Mouse (Mus musculus) intestine, embryonic 14.5 days (tissue): Measurements from ENCODE around the gene Tgfbi. TPM values are rescaled to one million over a fixed set of nuclear protein-coding genes. Genes with fewer than 3 reads are reported as not detected.
A peak's percentile ranks its signal among the peaks of the same experiment; 100 is the strongest.

Experiments
- ATAC-seq: fragments of 200-750 bp; cut with Nextera tagmentation; replicated peaks from 2 replicates; pipeline ENCODE4 v1.8.0; 2017; ENCODE audit warnings: low read depth, moderate number of reproducible peaks, moderate TSS enrichment, moderate library complexity; ENCODE audit not compliant: low FRiP score, low TSS enrichment
- DNase-seq: peaks from one replicate; pipeline ENCODE4 v3.0.0-alpha.2; 2018; ENCODE audit warnings: low spot score
- H3K27ac ChIP-seq: fragments of 300-500 bp; sonication (generic); 2 replicates; pipeline ENCODE4 v1.5.1; 2014; ENCODE audit warnings: low read depth, mild to moderate bottlenecking, control low read depth
- H3K27me3 ChIP-seq: fragments of 300-500 bp; sonication (generic); replicated peaks from 2 replicates; pipeline ENCODE4 v1.6.1; 2014; ENCODE audit warnings: low read length, control low read depth; ENCODE audit not compliant: control insufficient read depth, insufficient read depth
- H3K36me3 ChIP-seq: fragments of 300-500 bp; sonication (generic); 2 replicates; pipeline ENCODE4 v1.6.1; 2014; ENCODE audit warnings: low read length, control low read depth; ENCODE audit not compliant: control insufficient read depth, insufficient read depth
- H3K4me1 ChIP-seq: fragments of 300-500 bp; sonication (generic); replicated peaks from 2 replicates; pipeline ENCODE4 v1.6.1; 2014; ENCODE audit warnings: low read length, control low read depth, mixed read lengths; ENCODE audit not compliant: control insufficient read depth, insufficient read depth
- H3K4me2 ChIP-seq: fragments of 300-500 bp; sonication (generic); 2 replicates; pipeline ENCODE4 v1.6.1; 2014; ENCODE audit warnings: low read length
- H3K4me3 ChIP-seq: fragments of 300-500 bp; sonication (generic); 2 replicates; pipeline ENCODE4 v1.5.1; 2014; ENCODE audit warnings: low read depth, low read length, control low read depth, mixed read lengths
- H3K9ac ChIP-seq: fragments of 300-500 bp; sonication (generic); 2 replicates; pipeline ENCODE4 v1.6.1; 2014; ENCODE audit warnings: mild to moderate bottlenecking, low read length
- H3K9me3 ChIP-seq: fragments of 300-500 bp; sonication (generic); 2 replicates; pipeline ENCODE4 v1.6.1; 2016; ENCODE audit warnings: low read length, control low read depth; ENCODE audit not compliant: control insufficient read depth
- WGBS: fragments of 180-500 bp; shearing (Covaris S2); extraction: QIAGEN DNeasy Blood & Tissue Kit; methylation state at CpG from one replicate; pipeline ENCODE4 v1.1.7; 2014; 5-methylcytosine and 5-hydroxymethylcytosine counted together
- polyA plus RNA-seq: library from polyadenylated mRNA; unstranded; fragments of >200 nt; fragmentation: Nextera tagmentation; extraction: Ambion mirVana; gene quantifications from 2 replicates; pipeline ENCODE4 v1.2.1, GENCODE M21; 2014

Tgfbi gene
- polyA plus RNA-seq, 1 experiment from 2014 or later = 123 TPM

DNA sequence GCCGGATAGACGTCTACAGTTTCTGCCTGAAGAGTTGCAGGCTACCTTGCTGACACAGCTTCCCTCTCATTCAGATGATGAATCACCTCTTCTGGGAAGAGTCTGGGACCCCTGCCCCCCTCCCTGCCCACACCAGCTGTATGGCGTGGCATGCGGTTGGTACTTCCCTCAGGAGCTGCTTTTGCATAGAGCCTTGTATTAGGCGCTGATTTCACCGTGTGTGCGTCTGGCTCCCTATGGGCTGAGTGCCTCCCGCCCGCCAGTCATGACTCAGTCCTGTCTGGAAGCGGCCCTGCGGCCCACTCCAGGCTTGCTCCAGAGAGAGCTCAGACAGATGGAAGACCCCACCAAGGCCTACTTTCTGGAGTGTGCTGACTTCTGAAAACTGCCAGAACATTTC lies 8.1 kb upstream of the Tgfbi start:
- H3K9ac ChIP-seq = no peak overlapping the region
- WGBS = 22% methylated on average over 11 of the region's 11 CpGs
- DNase-seq = no peak
- H3K4me3 ChIP-seq = no peak overlapping the region
- H3K4me2 ChIP-seq = no peak overlapping the region
- H3K4me1 ChIP-seq = peaks cover 57% of the 10 kb centered on the region
- H3K9me3 ChIP-seq = no peaks in the 10 kb centered on the region
- H3K36me3 ChIP-seq = no peaks in the 10 kb centered on the region
- peak; percentile 76 for ATAC-seq
- peak overlapping the region; percentile 79 for H3K27ac ChIP-seq
- H3K27me3 ChIP-seq = no peaks in the 10 kb centered on the region

DNA sequence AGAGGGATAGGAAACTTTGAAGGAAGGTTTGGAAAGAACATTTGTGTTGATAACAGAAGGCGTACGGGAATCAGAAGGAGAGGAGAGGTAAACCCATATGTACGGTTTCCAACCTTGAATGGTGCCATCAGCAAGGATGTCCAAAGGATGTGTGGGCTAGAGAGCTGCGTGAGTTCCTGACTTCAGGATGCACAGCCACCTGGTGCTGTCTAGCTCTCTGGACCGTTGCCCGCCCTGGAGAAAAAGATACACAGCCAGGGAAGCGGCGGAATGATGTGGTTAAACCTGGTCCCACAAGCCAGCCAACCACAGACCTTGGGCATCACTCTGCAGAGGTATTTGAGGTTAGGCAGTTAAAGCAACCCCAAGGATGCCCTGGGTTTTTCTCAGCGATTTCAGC lies 3.8 kb upstream of the Tgfbi start:
- Histone ChIP-seq H3K9me3 (no peaks in the 10 kb centered on the region), H3K36me3 (no peaks in the 10 kb centered on the region), H3K27me3 (no peaks in the 10 kb centered on the region; the same call in 1 of the 2 replicates), H3K4me3 (no peak overlapping the region), H3K9ac (no peak overlapping the region), H3K27ac (no peak overlapping the region), H3K4me2 (no peak overlapping the region), H3K4me1 (peaks cover 59% of the 10 kb centered on the region)
- ATAC-seq (no peak), DNase-seq (no peak)
- 91% methylated on average over 9 of the region's 9 CpGs for WGBS

DNA sequence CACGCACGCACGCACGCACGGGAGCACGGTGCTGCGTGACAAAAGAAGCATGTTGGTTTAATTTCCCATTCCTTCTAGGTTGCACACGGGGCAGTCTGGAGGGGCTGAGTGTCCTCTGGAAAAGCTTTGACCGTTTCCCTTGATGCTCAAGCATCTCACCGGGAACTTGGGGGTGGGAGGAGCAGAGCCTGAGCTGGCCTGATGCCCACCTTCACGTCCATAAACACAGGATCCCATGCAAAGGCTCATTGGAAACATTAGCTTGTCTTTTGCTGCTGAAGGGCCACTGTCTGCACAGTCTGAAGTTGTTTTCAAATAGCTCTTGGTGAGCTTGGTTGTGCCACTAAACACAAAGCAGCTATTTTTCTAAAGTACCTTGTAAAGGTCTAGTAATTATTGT lies 2.6 kb upstream of the Tgfbi start:
- DNase-seq (no peak), ATAC-seq (no peak)
- H3K4me2 ChIP-seq = no peak overlapping the region
- H3K4me1 ChIP-seq = peaks cover 57% of the 10 kb centered on the region
- no peaks in the 10 kb centered on the region for H3K9me3 ChIP-seq
- H3K4me3 ChIP-seq = no peak overlapping the region
- peak overlapping the region; percentile 87 for H3K27ac ChIP-seq
- H3K9ac ChIP-seq = no peak overlapping the region
- no peaks in the 10 kb centered on the region for H3K36me3 ChIP-seq
- 57% methylated on average over 11 of the region's 11 CpGs for WGBS
- H3K27me3 ChIP-seq = no peaks in the 10 kb centered on the region; the same call in 1 of the 2 replicates

DNA sequence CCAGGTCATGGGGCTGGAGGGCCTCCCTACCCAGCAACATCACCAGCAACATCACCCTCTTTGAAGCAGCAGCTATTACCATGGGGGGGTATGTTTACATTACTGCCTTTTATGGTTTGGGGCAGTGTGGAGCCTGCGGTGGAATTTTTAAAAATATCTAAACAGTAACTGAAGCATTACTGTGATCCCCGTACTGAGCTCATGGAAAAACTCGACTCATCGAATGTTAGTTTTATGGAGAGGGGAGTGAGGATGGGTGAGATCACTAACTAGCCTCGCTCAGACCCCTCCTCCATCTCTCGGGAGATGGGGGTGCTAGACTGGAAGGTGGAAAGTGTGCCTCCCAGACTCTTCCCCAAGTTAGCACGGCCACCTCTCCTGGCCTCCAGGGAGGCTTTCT lies 2.1 kb upstream of the Tgfbi start:
- H3K9me3 ChIP-seq = no peaks in the 10 kb centered on the region
- H3K27me3 ChIP-seq = no peaks in the 10 kb centered on the region; the same call in 1 of the 2 replicates
- H3K36me3 ChIP-seq = no peaks in the 10 kb centered on the region
- no peak for DNase-seq
- no peak overlapping the region for H3K4me3 ChIP-seq
- H3K9ac ChIP-seq = no peak overlapping the region
- peak overlapping the region; percentile 14; the same call in 1 of the 2 replicates for H3K4me2 ChIP-seq
- H3K4me1 ChIP-seq = peaks cover 57% of the 10 kb centered on the region
- no peak for ATAC-seq
- H3K27ac ChIP-seq = peak overlapping the region; percentile 87
- 11% methylated on average over 7 of the region's 7 CpGs for WGBS

DNA sequence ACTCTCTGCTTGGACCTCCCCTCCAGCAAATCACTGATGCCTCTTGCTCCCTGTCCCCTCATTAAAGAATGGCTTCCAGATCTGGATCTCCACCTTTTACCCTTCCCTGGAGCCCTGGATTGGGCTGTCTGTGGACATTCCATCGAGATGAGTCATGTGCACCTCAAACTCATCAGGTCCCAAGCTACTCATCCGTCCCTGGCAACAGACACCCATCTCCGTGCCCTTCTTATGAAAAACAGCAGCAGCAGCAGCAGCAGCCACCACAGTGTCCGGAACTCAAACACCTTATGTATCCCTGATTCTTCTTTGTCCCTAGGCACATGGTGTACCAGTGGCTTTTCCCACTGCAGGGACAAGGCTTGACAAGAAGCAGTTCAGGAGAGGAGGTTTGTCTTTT lies 1.5 kb upstream of the Tgfbi start:
- DNase-seq (no peak), ATAC-seq (no peak)
- peak overlapping the region; percentile 87 for H3K27ac ChIP-seq
- H3K9ac ChIP-seq = no peak overlapping the region
- H3K4me2 ChIP-seq = 0 out of 2 replicates have a peak overlapping the region, but pooled peaks have one; percentile 14
- H3K4me1 ChIP-seq = peaks cover 62% of the 10 kb centered on the region
- H3K36me3 ChIP-seq = no peaks in the 10 kb centered on the region
- 54% methylated on average over 4 of the region's 4 CpGs for WGBS
- H3K27me3 ChIP-seq = no peaks in the 10 kb centered on the region; the same call in 1 of the 2 replicates
- H3K9me3 ChIP-seq = no peaks in the 10 kb centered on the region
- H3K4me3 ChIP-seq = no peak overlapping the region

DNA sequence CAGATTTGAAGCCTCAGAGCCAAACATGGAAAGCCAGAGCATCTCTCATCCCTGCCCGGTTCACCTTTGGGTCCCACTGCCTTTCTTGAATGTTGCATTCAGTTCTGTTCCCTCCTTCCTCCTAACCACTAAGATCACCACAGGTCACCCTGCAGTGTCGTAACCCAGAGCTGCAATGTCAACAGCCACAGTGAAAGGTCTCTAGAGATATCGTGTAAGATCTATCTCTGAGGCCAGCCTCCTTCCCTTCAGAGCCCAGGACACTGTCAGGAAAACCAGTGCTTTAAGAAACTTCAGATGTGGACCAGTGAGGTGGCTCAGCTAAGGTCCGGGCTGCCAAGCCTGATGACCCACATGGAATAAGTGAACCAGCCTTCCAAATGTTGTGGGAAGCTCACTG lies 1.8 kb downstream of the Tgfbi start:
- peak overlapping the region; percentile 72; the same call in 1 of the 2 replicates for H3K9ac ChIP-seq
- ATAC-seq (no peak), DNase-seq (no peak)
- H3K27ac ChIP-seq = no peak overlapping the region
- peaks cover 86% of the 10 kb centered on the region for H3K4me1 ChIP-seq
- H3K9me3 ChIP-seq = no peaks in the 10 kb centered on the region
- 49% methylated on average over 4 of the region's 4 CpGs for WGBS
- H3K36me3 ChIP-seq = 0 out of 2 replicates have a peak, but pooled peaks cover 18% of the 10 kb centered on the region
- H3K4me2 ChIP-seq = peak overlapping the region; percentile 92
- no peaks in the 10 kb centered on the region; the same call in 1 of the 2 replicates for H3K27me3 ChIP-seq
- H3K4me3 ChIP-seq = peak overlapping the region; percentile 58

DNA sequence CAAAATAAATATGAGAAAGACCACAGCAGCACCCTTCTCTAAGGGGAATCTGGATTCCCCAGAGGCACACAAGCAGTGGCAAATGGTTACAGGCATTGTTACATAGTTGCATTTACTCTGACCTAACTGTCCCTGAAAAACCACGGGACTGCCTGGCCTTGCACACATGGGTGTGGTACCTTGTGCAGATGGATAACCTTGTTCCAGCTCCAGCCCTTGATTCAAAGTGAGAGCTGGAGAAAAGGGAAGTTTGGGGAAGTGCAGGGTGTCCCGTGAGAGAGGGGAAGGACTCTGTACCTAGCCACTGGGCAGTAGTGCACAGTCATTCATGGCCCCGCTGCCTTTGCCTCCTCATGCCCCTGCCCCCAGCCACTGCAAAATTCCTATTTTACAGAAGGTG lies 2.4 kb downstream of the Tgfbi start:
- H3K27me3 ChIP-seq = no peaks in the 10 kb centered on the region; the same call in 1 of the 2 replicates
- 0 out of 2 replicates have a peak, but pooled peaks cover 18% of the 10 kb centered on the region for H3K36me3 ChIP-seq
- peak overlapping the region; percentile 92 for H3K4me2 ChIP-seq
- peak overlapping the region; percentile 19 for H3K27ac ChIP-seq
- peaks cover 87% of the 10 kb centered on the region for H3K4me1 ChIP-seq
- ATAC-seq (no peak), DNase-seq (no peak)
- H3K9ac ChIP-seq = no peak overlapping the region
- no peaks in the 10 kb centered on the region for H3K9me3 ChIP-seq
- WGBS = 42% methylated on average over 3 of the region's 3 CpGs
- peak overlapping the region; percentile 58 for H3K4me3 ChIP-seq

DNA sequence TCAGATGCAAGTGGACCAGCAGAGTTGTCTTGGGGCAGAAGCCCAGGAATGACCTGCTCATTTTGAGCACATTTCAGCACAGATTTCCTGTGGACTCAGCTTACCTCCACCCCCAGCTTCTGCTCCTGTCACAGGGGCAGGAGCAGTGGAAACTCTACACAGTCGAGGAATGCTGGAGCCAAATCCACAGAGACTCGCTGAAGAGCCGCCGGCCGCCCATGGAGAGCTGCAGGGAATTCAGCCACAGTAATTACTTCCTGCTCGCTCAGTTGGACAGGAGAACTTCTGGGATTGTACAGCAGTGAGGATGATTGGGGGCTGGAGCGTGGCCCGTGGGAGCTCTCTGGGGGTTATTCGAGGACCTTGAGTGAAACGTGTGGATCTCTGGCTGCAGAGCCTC lies 3.0 kb downstream of the Tgfbi start:
- peak overlapping the region; percentile 92 for H3K4me2 ChIP-seq
- DNase-seq (no peak), ATAC-seq (no peak)
- peak overlapping the region; percentile 19 for H3K27ac ChIP-seq
- H3K27me3 ChIP-seq = no peaks in the 10 kb centered on the region; the same call in 1 of the 2 replicates
- peak overlapping the region; percentile 58; the same call in 1 of the 2 replicates for H3K4me3 ChIP-seq
- peak overlapping the region; percentile 11; the same call in 1 of the 2 replicates for H3K9ac ChIP-seq
- peaks cover 85% of the 10 kb centered on the region for H3K4me1 ChIP-seq
- no peaks in the 10 kb centered on the region for H3K9me3 ChIP-seq
- 16% methylated on average over 10 of the region's 10 CpGs for WGBS
- peaks cover 18% of the 10 kb centered on the region; the same call in 1 of the 2 replicates for H3K36me3 ChIP-seq

DNA sequence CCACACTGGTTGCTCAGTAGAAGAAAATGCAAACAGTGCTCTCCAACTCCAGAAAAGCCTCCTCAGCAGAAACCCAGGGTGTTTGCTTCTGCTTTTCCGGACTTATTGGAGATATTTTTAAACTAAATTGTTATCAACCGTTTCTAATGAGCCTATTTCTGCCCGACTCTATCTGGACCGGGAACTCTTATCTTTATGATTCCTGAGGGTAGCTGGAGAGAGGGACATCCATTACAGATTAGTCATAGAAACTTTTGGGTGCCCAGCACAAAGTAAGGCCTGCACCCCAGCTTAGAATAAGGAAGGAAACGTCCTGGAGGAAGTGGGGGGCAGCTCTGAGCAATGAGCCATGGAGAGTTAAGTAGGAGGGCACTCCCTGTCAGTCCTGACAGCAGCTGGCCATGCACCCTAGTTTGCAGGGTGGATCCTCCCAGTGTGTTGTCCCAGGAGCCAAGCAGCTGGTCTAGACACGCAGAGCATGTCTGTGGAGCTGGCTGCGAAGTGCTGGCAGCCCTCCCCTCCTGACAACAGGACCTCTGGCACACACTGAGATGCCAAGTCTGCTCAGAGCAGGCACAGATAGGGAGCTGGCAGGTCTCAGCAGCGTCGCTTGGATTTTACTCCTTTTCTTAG lies 4.2 kb downstream of the Tgfbi start:
- 0 out of 2 replicates have a peak overlapping the region, but pooled peaks have one; percentile 1 for H3K27ac ChIP-seq
- no peak for ATAC-seq

More for the DNA sequence above, 4.2 kb downstream of the Tgfbi start:
- WGBS = 46% methylated on average over 9 of the region's 9 CpGs
- DNase-seq = no peak
- no peaks in the 10 kb centered on the region; the same call in 1 of the 2 replicates for H3K27me3 ChIP-seq
- H3K9ac ChIP-seq = no peak overlapping the region
- peak overlapping the region; percentile 92 for H3K4me2 ChIP-seq
- no peaks in the 10 kb centered on the region for H3K9me3 ChIP-seq
- peaks cover 74% of the 10 kb centered on the region for H3K4me1 ChIP-seq
- no peak overlapping the region for H3K4me3 ChIP-seq
- H3K36me3 ChIP-seq = peaks cover 18% of the 10 kb centered on the region; the same call in 1 of the 2 replicates
